Comparison of ENCODE assay signal across 7 mouse cellular contexts in the genomic region with DNA sequence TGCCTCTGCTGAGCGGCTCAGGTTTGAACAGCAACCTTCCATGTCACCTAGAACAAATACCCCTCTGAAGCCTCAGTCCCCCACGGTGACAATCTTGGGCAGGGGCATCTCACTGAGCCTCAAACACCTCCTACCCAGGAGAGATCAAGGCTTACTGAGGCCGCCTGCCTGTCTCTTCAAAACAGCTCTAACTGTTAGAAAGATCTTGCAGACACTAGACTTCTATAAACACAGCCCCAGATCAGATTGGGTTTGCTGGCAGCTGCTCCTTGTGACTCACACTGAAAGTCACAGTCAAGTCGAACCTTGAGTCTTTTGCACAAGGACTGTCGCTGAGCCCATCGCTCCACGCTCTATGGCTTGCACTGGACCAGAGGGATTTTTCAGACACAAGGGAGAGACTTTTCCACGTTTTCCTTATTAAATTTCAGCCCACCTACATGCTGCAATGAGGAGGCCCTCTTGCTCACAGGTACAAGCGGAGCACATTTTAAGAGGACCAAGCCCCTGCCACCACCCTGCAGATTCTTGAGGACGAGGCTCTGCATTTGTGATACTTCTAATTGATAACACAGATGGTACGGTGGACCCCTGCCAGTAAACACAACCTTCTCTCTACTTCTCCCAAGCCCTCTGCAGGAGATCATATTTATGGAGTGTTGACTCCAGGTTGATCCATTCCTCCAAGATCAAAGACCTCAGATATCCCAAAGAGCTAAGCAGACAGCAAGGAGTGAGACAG. TPM values are rescaled to one million over a fixed set of nuclear protein-coding genes. Genes with fewer than 3 reads are reported as not detected.
DNase-seq lines count a peak whose midpoint lies in the region; ATAC-seq lines count a peak whose summit lies in the region.

No protein-coding gene starts in this region.

- H3K27ac ChIP-seq in lung, embryonic 16.5 days (ENCODE audit: low read length), result no peak overlapping the region
- peak overlapping the region; percentile 48; the same call in 1 of the 2 replicates for H3K27ac ChIP-seq in forebrain, embryonic 14.5 days (ENCODE audit: low read depth, low read length)
- peak overlapping the region; percentile 4; the same call in 1 of the 2 replicates for H3K27ac ChIP-seq in midbrain, embryonic 12.5 days (replicated peaks)

- no peak for DNase-seq in lung, postnatal 36 days
- DNase-seq in brain, adult 2 months (ENCODE audit: low read depth, low spot score), result peak; percentile 90
- peak; percentile 39 for DNase-seq in forebrain, embryonic 14.5 days (ENCODE audit: low spot score)
- no peak for DNase-seq in thymus, adult 18-20 months
- no peak for DNase-seq in thymus, postnatal 36 days

- peak; percentile 37; the same call in 1 of the 2 replicates for ATAC-seq in lung, embryonic 16.5 days (ENCODE audit: low read depth)
- ATAC-seq in forebrain, embryonic 14.5 days, result no peak
- ATAC-seq in midbrain, embryonic 12.5 days (ENCODE audit: low FRiP score, low read depth), result no peak

- H3K4me1 ChIP-seq in lung, embryonic 16.5 days (replicated peaks; ENCODE audit: control insufficient read depth, insufficient read depth, low read length), result no peaks in the 10 kb centered on the region; the same call in 1 of the 2 replicates
- H3K4me1 ChIP-seq in forebrain, embryonic 14.5 days (ENCODE audit: control insufficient read depth, insufficient read depth, low read length), result peaks cover 57% of the 10 kb centered on the region
- peaks cover 84% of the 10 kb centered on the region for H3K4me1 ChIP-seq in midbrain, embryonic 12.5 days

- no peaks in the 10 kb centered on the region for H3K36me3 ChIP-seq in lung, embryonic 16.5 days (ENCODE audit: control insufficient read depth, insufficient read depth, low read length)
- peaks cover 7% of the 10 kb centered on the region; the same call in 1 of the 2 replicates for H3K36me3 ChIP-seq in forebrain, embryonic 14.5 days (ENCODE audit: control insufficient read depth, insufficient read depth, low read length)
- H3K36me3 ChIP-seq in midbrain, embryonic 12.5 days, result peaks cover 32% of the 10 kb centered on the region

- no peaks in the 10 kb centered on the region for H3K27me3 ChIP-seq in lung, embryonic 16.5 days (ENCODE audit: control insufficient read depth, insufficient read depth, low read depth, low read length)
- no peaks in the 10 kb centered on the region for H3K27me3 ChIP-seq in forebrain, embryonic 14.5 days (replicated peaks; ENCODE audit: control insufficient read depth, insufficient read depth, low read length)
- H3K27me3 ChIP-seq in midbrain, embryonic 12.5 days, result no peaks in the 10 kb centered on the region

- peaks cover 3% of the 10 kb centered on the region for H3K9me3 ChIP-seq in lung, embryonic 16.5 days (ENCODE audit: control insufficient read depth, low read length)
- no peaks in the 10 kb centered on the region for H3K9me3 ChIP-seq in forebrain, embryonic 14.5 days (replicated peaks; ENCODE audit: control insufficient read depth, low read length)
- H3K9me3 ChIP-seq in midbrain, embryonic 12.5 days, result no peaks in the 10 kb centered on the region

- no peak overlapping the region for H3K9ac ChIP-seq in lung, embryonic 16.5 days (ENCODE audit: low read length)
- H3K9ac ChIP-seq in forebrain, embryonic 14.5 days (ENCODE audit: low read length), result no peak overlapping the region
- no peak overlapping the region for H3K9ac ChIP-seq in midbrain, embryonic 12.5 days (replicated peaks)

- WGBS in lung, embryonic 16.5 days, result 33% methylated on average over 11 of the region's 11 CpGs
- 65% methylated on average over 11 of the region's 11 CpGs for WGBS in forebrain, embryonic 14.5 days
- WGBS in midbrain, embryonic 12.5 days, result 64% methylated on average over 11 of the region's 11 CpGs

- no peak overlapping the region for H3K4me2 ChIP-seq in lung, embryonic 16.5 days (ENCODE audit: low read depth, low read length)
- H3K4me2 ChIP-seq in forebrain, embryonic 14.5 days (ENCODE audit: low read length), result no peak overlapping the region
- H3K4me2 ChIP-seq in midbrain, embryonic 12.5 days (replicated peaks), result no peak overlapping the region

- H3K4me3 ChIP-seq in lung, embryonic 16.5 days (ENCODE audit: low read length), result no peak overlapping the region
- no peak overlapping the region for H3K4me3 ChIP-seq in forebrain, embryonic 14.5 days (ENCODE audit: low read depth, low read length)
- H3K4me3 ChIP-seq in midbrain, embryonic 12.5 days, result no peak overlapping the region

RNA-seq across cellular contexts. Expression of gene Srgap3, which starts 21.7 kb away (rescaled TPM):
- polyA plus RNA-seq in lung, embryonic 16.5 days (2015; fragmentation: Nextera tagmentation; extraction: Ambion mirVana), result 2.2 and 3.3 TPM in 2 replicates
- polyA plus RNA-seq in forebrain, embryonic 14.5 days (2014; fragmentation: Nextera tagmentation; extraction: Ambion mirVana), result 31.4 and 46.7 TPM in 2 replicates
- 60.5 and 63.7 TPM in 2 replicates for polyA plus RNA-seq in midbrain, embryonic 12.5 days (2016; fragmentation: Nextera tagmentation; extraction: Ambion mirVana)

Comparison
In these comparisons a context has a peak if more than half of its experiments do, and no peak if none do; other contexts are left out.
1. DNase-seq: peak in brain, adult 2 months (single experiment) and forebrain, embryonic 14.5 days (single experiment); none in lung, postnatal 36 days (single experiment), thymus, adult 18-20 months (0 of 2) and thymus, postnatal 36 days (0 of 2).